Mouse (Mus musculus) heart, embryonic 11.5 days (tissue): ENCODE data around the gene Ccnq. TPM values are rescaled to one million over a fixed set of nuclear protein-coding genes. Genes with fewer than 3 reads are reported as not detected.
A peak's percentile ranks its signal among the peaks of the same experiment; 100 is the strongest.

ENCODE experiments used
- ATAC-seq: fragments of 200-750 bp; cut with Nextera tagmentation; replicated peaks from 2 replicates; pipeline ENCODE4 v1.8.0; 2017; ENCODE audit warnings: moderate library complexity; ENCODE audit not compliant: insufficient number of reproducible peaks, low FRiP score, low TSS enrichment
- H3K27ac ChIP-seq: fragments of 300-500 bp; sonication (generic); 2 replicates; pipeline ENCODE4 v1.5.1; 2014; ENCODE audit warnings: mild to moderate bottlenecking, low read depth, low read length
- H3K27me3 ChIP-seq: fragments of 300-500 bp; sonication (generic); 2 replicates; pipeline ENCODE4 v1.6.1; 2014; ENCODE audit warnings: mild to moderate bottlenecking, low read length, mixed read lengths; ENCODE audit not compliant: control insufficient read depth, insufficient read depth
- H3K36me3 ChIP-seq: fragments of 300-500 bp; sonication (generic); 2 replicates; pipeline ENCODE4 v1.6.1; 2014; ENCODE audit warnings: mild to moderate bottlenecking, low read length, moderate library complexity, mixed read lengths; ENCODE audit not compliant: control insufficient read depth, insufficient read depth
- H3K4me1 ChIP-seq: fragments of 300-500 bp; sonication (generic); 2 replicates; pipeline ENCODE4 v1.6.1; 2014; ENCODE audit warnings: low read length; ENCODE audit not compliant: control insufficient read depth, insufficient read depth
- H3K4me2 ChIP-seq: fragments of 300-500 bp; sonication (generic); 2 replicates; pipeline ENCODE4 v1.6.1; 2014; ENCODE audit warnings: mild to moderate bottlenecking, moderate library complexity
- H3K4me3 ChIP-seq: fragments of 300-500 bp; sonication (generic); 2 replicates; pipeline ENCODE4 v1.5.1; 2014; ENCODE audit warnings: low read depth, low read length
- H3K9ac ChIP-seq: fragments of 300-500 bp; sonication (generic); 2 replicates; pipeline ENCODE4 v1.6.1; 2014; ENCODE audit warnings: mild to moderate bottlenecking, low read depth, low read length, moderate library complexity
- H3K9me3 ChIP-seq: fragments of 300-500 bp; sonication (generic); replicated peaks from 2 replicates; pipeline ENCODE4 v1.6.1; 2016; ENCODE audit warnings: low read length; ENCODE audit not compliant: control insufficient read depth
- WGBS: fragments of 180-500 bp; shearing (Covaris S2); extraction: QIAGEN DNeasy Blood & Tissue Kit; methylation state at CpG from one replicate; pipeline ENCODE4 v1.1.7; 2014; ENCODE audit not compliant: insufficient replicate concordance; 5-methylcytosine and 5-hydroxymethylcytosine counted together
- polyA plus RNA-seq: library from polyadenylated mRNA; unstranded; fragments of >200 nt; fragmentation: Nextera tagmentation; extraction: Ambion mirVana; gene quantifications from 2 replicates; pipeline ENCODE4 v1.2.1, GENCODE M21; 2014

Gene Ccnq
- 31.0 and 34.0 TPM in 2 replicates for polyA plus RNA-seq

DNA sequence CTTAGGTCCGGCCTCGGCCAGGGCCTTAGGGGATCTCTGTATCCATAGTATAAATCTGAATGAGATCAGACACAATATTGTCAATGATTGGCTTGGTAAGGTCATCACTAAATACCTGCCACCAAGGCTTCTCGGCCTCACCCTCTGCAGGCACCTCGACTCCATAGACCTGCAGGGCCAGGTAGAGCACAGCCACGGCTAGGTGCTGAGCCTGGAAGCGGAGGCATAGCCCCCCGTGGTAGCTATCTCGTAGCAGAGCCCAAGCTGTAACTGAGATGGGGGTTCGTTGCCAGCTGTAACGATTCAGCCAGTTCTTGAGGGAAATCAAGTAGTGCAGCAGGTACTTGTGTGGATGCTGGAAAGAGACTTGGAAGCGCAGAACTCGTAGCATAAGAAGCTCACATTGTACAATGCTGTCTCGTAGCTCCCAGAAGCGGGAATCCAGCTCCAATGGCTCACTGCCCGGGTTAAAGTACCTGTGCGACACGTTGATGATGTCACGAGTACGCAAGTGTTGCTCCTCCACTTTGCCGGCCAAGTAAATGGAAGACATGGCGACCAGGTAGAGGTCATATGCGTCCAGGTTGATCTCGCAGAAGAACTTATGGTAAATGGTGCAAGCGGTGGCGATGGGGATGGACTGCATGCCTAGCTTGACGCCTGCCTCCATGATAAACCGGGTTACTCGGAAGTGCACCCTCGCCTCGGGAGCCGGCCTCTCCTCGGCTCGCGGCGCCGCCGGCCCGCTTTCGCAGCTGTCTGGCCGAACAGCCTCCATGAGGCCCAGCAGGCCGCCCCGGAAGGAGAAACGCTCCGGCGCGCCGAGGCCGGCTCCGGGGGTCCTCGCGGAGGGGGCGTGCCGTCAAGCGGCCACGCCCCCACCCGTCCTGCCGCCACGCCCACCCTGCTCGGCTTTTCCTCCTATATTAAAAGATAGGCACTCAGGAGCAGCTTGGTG is at the start of gene Ccnq:
TSS of gene Ccnq (minus strand) at position 845 of the 958 bp plus-strand sequence.
- H3K4me1 ChIP-seq, result peaks cover 5% of the 10 kb centered on the region; the same call in 1 of the 2 replicates
- peak; percentile 86 for ATAC-seq
- no peaks in the 10 kb centered on the region for H3K27me3 ChIP-seq
- peaks cover 3% of the 10 kb centered on the region; the same call in 1 of the 2 replicates for H3K36me3 ChIP-seq
- peak within 1 kb of the TSS; percentile 66 for H3K27ac ChIP-seq
- H3K4me2 ChIP-seq, result peak within 1 kb of the TSS; percentile 74
- peak within 1 kb of the TSS; percentile 87 for H3K9ac ChIP-seq
- 9% methylated on average over 58 of the region's 59 CpGs for WGBS
- H3K4me3 ChIP-seq, result peak within 1 kb of the TSS; percentile 75
- no peaks in the 10 kb centered on the region for H3K9me3 ChIP-seq

DNA sequence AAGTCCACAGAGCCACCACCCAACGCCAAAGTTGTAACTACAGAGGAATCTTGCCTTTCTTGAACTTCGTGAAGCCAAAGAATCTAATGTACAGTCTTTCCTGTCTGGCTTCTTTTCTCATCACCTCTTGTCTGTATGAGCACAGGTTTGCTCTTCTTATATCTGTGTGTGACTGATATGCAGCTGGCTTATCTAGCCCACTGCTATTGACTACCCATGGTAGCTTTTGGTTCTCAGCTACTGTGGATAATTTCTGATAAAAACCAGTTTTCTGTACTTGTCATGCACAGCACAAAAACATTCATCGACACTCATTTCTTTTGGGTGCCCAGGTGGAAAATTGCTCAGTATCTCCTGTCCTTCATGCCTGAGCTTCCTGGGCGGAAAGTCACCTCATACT is 49.6 kb upstream of the Ccnq start:
- Histone ChIP-seq H3K4me3 (no peak overlapping the region), H3K27ac (no peak overlapping the region), H3K36me3 (no peaks in the 10 kb centered on the region), H3K9me3 (no peaks in the 10 kb centered on the region), H3K4me2 (no peak overlapping the region), H3K27me3 (no peaks in the 10 kb centered on the region), H3K9ac (no peak overlapping the region), H3K4me1 (peaks cover 3% of the 10 kb centered on the region; the same call in 1 of the 2 replicates)
- no peak for ATAC-seq
- 79% methylated on average over 4 of the region's 4 CpGs for WGBS

DNA sequence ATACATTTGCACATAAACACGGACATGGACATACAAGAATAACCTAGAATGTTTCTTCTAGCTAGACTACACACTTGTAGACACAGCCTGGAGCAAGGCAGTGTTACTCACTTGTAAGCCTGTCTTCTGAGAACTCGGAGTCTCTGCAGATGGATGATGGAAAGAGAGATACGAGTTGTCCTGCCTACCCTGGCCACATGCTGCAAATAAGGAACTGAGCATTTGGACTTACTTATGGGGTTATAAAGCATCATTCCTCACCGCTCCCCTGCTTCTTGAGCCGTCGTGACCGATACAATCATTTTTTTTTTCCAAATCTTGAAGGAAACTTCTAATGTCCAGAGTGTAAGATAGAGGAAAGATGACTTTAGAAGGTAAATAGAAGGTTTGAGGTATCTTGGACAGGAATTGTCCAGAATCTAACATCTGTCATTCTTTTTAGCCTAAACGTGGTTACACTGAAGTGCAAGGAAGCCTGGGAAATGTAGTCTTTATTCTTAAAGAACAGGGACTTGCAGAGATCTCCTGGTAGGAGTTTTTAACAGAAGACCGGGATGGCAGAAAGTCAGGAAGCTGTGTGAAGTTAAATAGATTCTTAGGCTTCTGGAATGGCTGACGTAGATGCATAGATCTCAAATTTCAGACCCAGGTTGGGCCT is 44.7 kb upstream of the Ccnq start:
- no peak overlapping the region for H3K27ac ChIP-seq
- WGBS, result 79% methylated on average over 10 of the region's 10 CpGs
- H3K4me2 ChIP-seq, result no peak overlapping the region
- no peak for ATAC-seq
- peaks cover 2% of the 10 kb centered on the region; the same call in 1 of the 2 replicates for H3K4me1 ChIP-seq
- H3K4me3 ChIP-seq, result no peak overlapping the region
- H3K9ac ChIP-seq, result no peak overlapping the region
- H3K9me3 ChIP-seq, result no peaks in the 10 kb centered on the region
- H3K27me3 ChIP-seq, result no peaks in the 10 kb centered on the region
- no peaks in the 10 kb centered on the region for H3K36me3 ChIP-seq

DNA sequence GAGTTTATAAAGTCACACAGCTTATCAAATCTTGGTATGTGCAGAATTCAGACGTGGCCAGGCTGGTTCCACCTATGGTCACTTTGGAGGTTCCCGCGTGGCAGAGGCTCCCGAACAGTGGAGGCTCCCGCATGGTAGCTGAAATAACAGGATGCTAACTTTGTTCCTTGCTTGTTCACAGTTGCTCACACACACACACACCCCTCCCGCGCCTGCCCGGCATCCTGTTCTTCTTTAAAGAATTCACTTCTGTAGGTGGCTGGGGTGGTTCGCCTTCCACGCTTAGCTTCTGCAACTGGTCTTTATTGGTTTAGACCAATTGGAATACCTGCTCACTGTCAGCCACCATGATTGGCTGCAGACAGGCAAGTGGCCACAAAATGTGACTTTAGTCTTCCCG is 41.6 kb upstream of the Ccnq start:
- no peak overlapping the region for H3K9ac ChIP-seq
- 84% methylated on average over 11 of the region's 11 CpGs for WGBS

DNA sequence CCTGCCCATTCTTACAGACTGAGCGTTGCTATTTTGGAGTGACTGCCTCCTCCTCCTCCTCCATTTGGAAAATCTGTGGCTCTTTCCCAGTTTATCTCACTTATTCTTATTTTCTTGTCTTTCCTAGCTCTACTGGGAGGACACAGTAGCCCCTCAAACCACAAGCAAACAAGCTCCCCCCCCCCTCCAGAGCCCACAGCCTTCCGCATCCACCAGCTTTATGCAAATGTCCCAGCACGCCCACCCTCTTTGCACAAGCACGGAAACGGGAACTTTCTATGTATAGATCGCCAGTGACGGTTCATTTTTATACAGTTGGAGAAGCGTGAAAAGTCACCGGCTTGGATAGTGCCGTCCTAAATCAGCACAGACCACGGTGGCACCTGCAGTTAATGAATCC is 40.9 kb upstream of the Ccnq start:
- H3K9ac ChIP-seq, result no peak overlapping the region
- H3K9me3 ChIP-seq, result no peaks in the 10 kb centered on the region
- peak overlapping the region; percentile 39 for H3K4me2 ChIP-seq
- H3K36me3 ChIP-seq, result no peaks in the 10 kb centered on the region
- H3K27me3 ChIP-seq, result no peaks in the 10 kb centered on the region
- peaks cover 2% of the 10 kb centered on the region; the same call in 1 of the 2 replicates for H3K4me1 ChIP-seq
- no peak overlapping the region for H3K27ac ChIP-seq
- H3K4me3 ChIP-seq, result no peak overlapping the region
- no peak for ATAC-seq
- WGBS, result 53% methylated on average over 11 of the region's 11 CpGs

More for the DNA sequence above, 41.6 kb upstream of the Ccnq start:
- Histone ChIP-seq H3K27ac (no peak overlapping the region), H3K4me2 (no peak overlapping the region), H3K36me3 (no peaks in the 10 kb centered on the region), H3K27me3 (no peaks in the 10 kb centered on the region), H3K9me3 (no peaks in the 10 kb centered on the region), H3K4me1 (peaks cover 2% of the 10 kb centered on the region; the same call in 1 of the 2 replicates), H3K4me3 (no peak overlapping the region)
- ATAC-seq, result no peak

DNA sequence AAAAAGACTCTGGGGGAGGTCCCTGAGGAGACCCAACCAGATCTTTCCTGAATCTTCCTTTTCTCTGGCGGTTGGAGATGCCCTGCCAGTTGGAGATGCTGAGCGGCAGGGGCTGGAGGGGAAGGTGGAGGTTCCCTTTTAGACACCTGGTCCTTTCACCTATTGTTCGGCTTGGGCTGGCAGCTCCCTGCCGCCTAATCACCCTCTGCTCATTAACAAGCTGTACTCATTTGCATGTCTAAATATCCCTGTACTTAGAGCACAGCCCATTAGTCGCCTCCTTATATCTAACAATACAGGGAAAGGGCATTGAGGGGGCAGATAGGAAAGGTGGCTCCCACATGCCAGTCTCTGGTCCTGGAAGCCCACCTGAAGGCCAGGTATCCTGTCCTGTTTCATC is 40.5 kb upstream of the Ccnq start:
- H3K27ac ChIP-seq, result no peak overlapping the region
- ATAC-seq, result no peak
- peaks cover 2% of the 10 kb centered on the region; the same call in 1 of the 2 replicates for H3K4me1 ChIP-seq
- H3K4me3 ChIP-seq, result no peak overlapping the region
- 57% methylated on average over 5 of the region's 5 CpGs for WGBS
- peak overlapping the region; percentile 39; the same call in 1 of the 2 replicates for H3K4me2 ChIP-seq
- no peaks in the 10 kb centered on the region for H3K27me3 ChIP-seq
- H3K9ac ChIP-seq, result no peak overlapping the region
- no peaks in the 10 kb centered on the region for H3K9me3 ChIP-seq
- no peaks in the 10 kb centered on the region for H3K36me3 ChIP-seq

DNA sequence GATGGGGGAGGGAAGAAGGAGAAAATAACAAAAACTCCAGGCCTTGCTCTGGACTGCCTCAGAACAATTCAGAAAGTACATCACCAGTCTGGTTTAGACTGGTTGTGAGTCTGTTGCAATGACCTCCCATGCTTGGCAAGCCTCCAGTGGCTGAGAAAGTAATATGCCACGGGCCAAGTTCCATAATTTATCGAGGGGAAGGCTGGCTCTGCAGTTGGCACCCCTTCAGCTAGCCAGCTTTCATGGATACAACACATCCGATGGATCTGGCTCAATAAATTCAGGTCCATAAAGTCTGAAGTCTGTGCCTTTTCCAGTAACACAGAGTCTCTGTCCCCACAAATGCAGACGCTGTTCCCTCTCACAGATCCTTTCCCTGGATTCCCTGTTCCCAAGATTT is 40.1 kb upstream of the Ccnq start:
- no peak overlapping the region for H3K9ac ChIP-seq
- no peak overlapping the region for H3K4me2 ChIP-seq
- H3K4me3 ChIP-seq, result no peak overlapping the region
- H3K27me3 ChIP-seq, result no peaks in the 10 kb centered on the region
- no peaks in the 10 kb centered on the region for H3K9me3 ChIP-seq
- no peak overlapping the region for H3K27ac ChIP-seq
- WGBS, result 63% methylated on average over 4 of the region's 4 CpGs
- ATAC-seq, result no peak
- peaks cover 2% of the 10 kb centered on the region; the same call in 1 of the 2 replicates for H3K4me1 ChIP-seq
- no peaks in the 10 kb centered on the region for H3K36me3 ChIP-seq

DNA sequence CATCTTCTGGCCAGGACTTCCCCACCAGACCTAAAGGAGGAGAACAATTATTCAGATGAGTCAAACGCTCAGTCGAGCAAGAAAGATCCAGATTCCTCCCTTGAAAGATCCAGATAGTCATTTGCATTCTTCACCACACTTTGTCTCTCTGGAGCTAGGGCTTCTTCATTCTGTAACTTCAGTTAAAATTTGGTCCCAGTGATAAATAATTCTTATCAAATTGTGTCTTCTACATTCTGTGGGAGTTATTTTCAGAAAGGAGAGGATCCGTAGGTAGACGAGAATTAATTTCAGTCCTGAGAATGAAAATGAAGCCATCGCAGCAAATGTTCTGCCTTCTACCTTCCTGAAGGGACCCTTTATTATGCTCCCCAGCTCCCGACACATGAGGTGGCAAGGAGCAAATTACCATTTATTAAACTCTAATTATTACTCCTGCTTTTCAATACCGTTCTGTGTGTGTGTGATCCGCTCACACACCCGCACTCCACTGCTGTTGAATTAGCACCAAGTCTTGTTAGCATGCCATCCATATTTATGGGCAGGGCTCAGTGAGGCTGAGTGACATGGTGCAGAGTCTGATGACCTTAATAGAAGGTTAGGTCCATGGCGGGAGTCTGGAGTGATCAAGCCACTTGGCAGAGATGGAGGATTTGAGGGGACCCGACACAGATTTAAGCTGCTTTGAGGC is 38.0 kb upstream of the Ccnq start:
- Histone ChIP-seq H3K4me3 (no peak overlapping the region), H3K36me3 (no peaks in the 10 kb centered on the region), H3K9me3 (no peaks in the 10 kb centered on the region), H3K27me3 (no peaks in the 10 kb centered on the region), H3K27ac (no peak overlapping the region), H3K4me2 (no peak overlapping the region), H3K4me1 (peaks cover 13% of the 10 kb centered on the region), H3K9ac (no peak overlapping the region)
- no peak for ATAC-seq
- WGBS, result 84% methylated on average over 11 of the region's 11 CpGs
